Mouse (Mus musculus) liver (tissue): ENCODE results near the gene Cmpk1.
A peak's percentile ranks its signal among the peaks of the same experiment; 100 is the strongest.
"Not testable (repeated sequence)": the region's sequence is repeated elsewhere in the genome, so short reads cannot be mapped to it uniquely, and the experiment has no call there.

ENCODE experiments used
- DNase-seq: peaks from one replicate; pipeline ENCODE4 v3.0.0-alpha.2; 2020; ENCODE audit warnings: mixed read lengths

The Cmpk1 gene

DNA sequence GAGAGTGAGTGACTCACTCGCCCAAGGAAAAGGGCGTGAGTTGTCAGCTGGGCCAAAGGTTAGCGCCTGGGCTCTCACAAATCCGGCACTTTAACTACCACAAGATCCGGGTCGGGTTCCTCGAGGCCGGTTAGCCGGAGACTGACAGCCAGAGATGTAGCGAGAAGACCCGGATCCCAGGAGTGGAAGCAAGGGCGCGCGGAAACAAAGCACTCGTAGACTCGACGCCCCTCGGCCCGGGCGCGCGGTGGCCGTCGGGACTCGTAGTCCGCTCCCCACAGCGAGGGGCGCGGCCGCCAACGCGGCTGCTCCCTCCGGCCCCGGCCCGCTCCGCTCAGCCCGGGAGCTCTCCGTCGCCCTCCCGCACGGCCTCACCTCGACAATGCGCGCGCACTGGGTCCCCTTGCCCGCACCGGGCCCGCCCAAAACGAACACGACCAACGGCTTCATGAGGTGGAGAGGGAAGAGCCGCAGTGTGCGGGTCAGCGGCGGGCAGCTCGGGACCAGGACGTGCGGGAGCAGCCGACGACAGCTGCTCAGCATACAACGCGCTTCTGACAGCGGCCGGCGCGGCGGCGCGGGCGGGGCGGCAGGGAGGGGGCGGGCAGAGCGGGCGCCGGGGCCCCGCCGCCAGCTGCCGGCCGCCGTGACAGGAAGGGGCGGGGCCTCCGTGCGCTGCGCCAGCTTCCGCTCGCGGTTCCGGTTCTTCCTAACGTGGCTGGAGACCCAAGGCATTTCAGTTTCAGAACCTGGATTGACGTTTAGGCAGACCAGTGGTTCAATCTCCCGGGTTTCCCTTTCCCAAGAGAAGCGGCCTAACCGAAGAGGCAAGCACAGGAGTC, at the start of gene Cmpk1:
Cmpk1 (minus strand) TSS at position 651 of the 842 bp plus-strand sequence.
- peak; percentile 89 for DNase-seq

- DNase-seq, result no peak
Observed at GRCm38 (mm10) chr4:115035043-115035442, 48.0 kb upstream of the Cmpk1 start.

DNA sequence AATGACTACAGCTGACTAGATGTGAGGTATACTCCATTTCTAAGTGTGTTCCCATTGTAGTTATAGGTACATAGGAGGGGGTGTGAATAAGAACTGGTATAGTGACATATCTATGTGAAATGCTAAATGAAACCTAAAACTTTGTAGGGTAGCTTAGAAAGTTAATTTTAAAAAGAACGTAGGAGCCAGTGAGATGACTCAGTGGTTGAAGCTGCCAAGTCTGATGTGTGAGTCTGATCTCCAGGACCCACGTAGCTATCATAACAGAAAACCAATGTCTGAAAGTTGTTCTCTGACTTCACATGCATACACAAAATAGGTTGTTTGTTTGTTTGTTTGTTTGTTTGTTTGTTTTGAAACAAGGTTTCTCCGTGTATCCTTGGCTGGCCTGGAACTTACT, 33.0 kb upstream of the Cmpk1 start:
- DNase-seq, result no peak

DNA sequence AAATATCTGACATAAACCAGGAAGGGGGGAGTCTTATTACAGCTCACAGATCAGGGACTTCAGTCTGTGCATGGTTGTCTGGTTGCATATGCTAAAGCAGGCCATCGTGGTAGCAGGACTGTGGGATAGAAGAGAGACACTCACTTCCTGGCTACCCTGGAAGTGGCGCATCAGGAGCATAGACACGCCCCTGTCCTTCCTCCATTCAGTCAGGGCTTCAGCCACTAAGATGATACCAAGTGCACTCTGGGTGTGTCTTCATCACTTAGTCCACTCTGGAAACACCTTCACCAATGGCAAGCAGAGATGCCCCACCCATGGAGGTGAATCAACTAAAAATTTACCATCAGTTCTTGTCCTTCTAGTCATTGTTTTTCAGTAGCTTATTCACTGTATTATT, 27.2 kb upstream of the Cmpk1 start:
- no peak for DNase-seq

- peak; percentile 16 for DNase-seq
Observed at GRCm38 (mm10) chr4:115000429-115000795, 13.4 kb upstream of the Cmpk1 start.

DNA sequence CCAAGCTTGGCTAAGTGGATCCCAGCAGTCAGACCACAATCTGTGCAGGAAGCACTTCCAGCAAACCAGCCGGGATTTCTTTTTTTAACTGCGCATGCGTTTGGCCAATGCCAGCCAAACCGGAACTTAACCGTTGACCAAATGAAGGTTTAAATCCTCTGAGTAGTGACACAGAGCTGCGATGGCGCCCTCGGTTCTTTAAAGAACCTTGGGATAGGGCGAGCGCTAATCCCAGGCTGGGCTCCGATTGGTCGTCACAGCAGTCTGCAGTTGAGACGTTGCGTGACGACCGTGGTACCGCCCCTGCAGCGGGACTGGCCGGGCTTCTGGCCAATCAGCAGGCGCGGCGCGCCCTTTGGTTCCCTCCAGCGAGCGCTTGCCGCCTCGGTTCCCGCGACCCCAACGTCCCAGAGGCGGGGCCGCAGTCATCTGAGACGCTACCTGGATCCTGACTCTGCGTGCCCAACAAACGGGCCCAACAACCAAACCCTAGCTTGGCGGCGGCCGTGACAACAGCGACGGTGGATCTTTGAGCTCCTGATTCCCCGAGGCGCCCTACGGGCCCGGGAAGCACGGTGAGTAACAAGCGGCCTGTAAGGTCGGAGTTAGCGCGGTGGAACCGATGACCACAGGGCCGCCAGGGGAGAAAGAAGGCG, 12.9 kb upstream of the Cmpk1 start, which contains the start of gene Stil:
Stil (plus strand) TSS at position 387 of the 656 bp plus-strand sequence.
- peak; percentile 99 for DNase-seq

DNA sequence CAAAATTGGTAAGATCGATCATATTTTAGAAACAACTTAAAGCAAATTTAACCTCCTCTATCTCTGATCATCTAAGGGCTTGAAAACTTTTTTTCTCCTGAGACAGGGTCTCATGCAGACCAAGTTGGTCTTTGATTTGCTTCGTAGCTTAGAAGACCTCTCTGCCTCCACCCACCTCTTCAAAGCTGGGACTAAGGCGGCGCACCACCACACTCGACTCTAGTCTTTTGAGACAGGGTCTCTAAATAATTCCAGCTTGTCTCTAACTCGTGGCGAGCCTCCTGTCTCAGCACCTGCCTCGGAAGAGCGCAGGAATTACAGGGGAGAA, 12.4 kb upstream of the Cmpk1 start:
- DNase-seq, result no peak

DNA sequence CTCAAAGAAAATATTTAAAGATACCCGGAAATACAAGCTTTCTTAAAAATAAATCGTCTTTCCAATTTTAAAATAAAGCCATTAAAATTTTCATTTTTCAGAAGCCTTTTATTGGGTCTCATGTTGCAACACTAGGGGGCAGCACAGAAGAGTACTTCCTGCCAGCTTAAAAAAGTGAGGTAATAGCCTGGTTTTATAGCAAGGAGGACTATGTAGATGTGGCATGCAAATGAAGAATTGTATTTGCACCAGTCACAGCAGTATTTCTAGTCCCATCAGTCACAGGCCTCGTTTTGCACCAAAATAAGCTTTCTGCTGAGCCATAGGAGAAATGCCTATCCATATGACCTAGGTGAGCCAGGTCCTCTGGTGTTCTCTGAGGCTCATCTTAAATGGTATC, 10.0 kb upstream of the Cmpk1 start:
- peak; percentile 61 for DNase-seq

GRCm38 (mm10) chr4:114994218-114994617, 7.2 kb upstream of the Cmpk1 start:
- no peak for DNase-seq

DNA sequence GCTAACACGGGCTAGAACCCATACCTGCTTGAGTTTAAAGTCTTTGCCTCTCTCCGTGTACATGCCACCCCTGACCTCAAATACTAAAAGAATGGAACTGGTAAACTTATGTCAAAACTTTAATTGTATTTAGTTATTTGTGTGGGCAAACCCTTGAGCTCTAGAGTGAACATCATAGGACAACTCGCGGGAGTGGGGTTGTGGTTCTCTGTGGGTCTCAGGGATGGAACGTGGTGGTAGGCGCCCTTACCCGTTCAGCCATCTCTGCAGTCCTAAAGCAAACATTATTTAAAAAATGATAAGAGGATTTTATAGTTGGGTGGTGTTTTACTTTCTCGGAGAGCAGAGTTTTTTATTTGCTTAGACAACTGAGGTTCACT, 840 bp downstream of the Cmpk1 start:
- DNase-seq, result no peak

GRCm38 (mm10) chr4:114983020-114983419, 4.0 kb downstream of the Cmpk1 start:
- DNase-seq, result no peak

GRCm38 (mm10) chr4:114982619-114983018, 4.4 kb downstream of the Cmpk1 start:
- no peak for DNase-seq

DNA sequence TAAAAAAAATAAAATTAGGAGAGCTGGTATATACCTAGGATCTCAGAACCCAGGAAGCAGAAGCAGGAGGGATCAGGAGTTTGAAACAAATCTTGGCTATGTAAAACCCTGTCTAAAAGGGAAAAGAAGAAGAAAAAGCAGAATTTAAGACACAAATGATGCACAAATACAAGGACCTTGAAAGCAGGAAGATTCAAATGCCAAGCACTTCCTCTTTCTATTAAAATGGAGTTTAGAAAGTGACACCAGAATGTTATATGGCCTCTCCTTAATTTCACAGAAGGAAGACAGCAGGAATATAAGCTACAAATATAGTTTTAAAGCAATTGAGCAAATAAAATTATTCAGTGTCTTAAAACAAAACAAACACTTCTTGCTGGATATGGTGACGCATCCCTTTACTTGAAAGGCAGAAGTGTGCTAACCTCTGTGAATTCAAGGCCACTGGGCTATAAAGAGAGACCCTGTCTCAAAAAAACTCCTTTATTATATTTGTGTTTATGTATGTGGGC, 13.8 kb downstream of the Cmpk1 start:
- DNase-seq, result no peak

DNA sequence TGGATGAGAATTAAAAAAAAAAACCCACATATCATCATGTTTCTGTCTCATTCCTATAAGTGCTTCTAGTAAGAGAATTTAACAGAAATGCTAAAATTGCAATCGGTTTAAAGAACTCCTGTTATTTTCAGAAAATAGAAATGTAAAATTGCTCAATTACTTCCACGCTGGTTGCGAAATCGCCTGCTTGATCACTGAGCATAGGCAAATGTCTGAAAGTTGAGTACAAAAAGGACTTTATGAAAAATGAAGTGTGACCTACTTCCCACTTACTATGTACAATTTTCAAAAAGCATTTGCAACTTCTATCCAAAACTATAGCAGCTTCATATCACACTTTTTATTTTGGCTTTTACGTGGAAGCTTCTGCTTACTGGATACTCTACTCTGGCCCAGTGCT, 16.3 kb downstream of the Cmpk1 start:
- DNase-seq, result no peak

DNA sequence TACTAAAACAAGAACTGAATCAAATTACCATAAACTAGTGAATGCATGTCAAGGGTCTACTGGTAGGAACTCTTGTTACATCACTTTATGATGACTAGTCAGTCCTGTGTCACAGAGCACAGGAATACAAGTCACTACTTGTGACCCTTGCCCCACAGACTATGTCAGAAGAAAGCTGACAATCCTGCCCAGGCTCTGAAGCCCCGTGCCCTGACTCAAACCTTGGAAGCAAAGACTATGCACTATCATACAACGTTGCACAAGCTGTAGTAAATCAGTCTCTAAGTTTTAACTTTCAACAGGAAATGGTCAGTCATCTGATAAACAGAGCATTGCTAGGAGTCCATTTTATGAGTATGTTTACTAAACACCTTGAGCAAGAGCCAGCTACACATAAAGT, 26.2 kb downstream of the Cmpk1 start:
- not testable (repeated sequence) for DNase-seq

DNA sequence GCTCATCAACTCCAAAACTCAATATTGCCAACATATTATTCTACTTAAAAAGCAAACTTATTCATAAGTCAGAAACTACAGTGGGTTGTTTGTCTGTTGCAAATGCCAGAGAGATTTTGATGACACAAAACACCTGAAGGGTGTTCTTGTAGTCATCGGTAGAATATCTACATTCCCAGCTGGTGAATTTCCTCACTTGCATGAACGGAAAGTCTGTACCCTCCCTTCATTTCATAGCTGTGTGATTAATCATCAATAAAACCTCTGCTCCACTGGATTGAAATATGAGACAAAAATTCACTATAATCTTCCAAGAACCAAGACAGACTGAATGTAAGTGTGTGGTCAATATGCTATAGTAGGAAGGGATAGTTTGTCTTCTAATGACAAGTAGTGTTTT, 27.5 kb downstream of the Cmpk1 start:
- DNase-seq, result no peak

GRCm38 (mm10) chr4:114958786-114959185, 28.3 kb downstream of the Cmpk1 start:
- no peak for DNase-seq

- DNase-seq, result no peak
Observed at GRCm38 (mm10) chr4:114958231-114958630, 28.8 kb downstream of the Cmpk1 start.

DNA sequence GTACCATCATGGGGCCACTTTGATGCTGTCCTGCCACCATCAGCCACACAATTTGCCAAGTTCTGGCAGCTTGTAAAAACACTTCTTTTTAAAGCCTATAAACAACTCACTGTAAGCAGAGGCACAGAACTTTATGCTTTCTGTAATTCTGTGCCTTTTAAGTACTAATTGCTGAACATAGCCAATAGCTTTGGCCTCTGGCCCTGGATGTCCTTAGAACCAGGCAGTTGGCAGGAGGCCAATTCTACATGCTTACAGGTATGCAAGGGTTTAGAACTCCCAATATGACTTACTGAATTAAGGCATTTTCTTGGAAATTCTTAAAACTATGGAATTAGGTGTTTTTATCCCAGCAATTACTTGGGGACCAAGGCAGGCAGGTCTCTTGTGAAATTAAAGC, 29.6 kb downstream of the Cmpk1 start:
- no peak for DNase-seq

- no peak for DNase-seq
Observed at GRCm38 (mm10) chr4:114953172-114953571, 33.9 kb downstream of the Cmpk1 start.

DNA sequence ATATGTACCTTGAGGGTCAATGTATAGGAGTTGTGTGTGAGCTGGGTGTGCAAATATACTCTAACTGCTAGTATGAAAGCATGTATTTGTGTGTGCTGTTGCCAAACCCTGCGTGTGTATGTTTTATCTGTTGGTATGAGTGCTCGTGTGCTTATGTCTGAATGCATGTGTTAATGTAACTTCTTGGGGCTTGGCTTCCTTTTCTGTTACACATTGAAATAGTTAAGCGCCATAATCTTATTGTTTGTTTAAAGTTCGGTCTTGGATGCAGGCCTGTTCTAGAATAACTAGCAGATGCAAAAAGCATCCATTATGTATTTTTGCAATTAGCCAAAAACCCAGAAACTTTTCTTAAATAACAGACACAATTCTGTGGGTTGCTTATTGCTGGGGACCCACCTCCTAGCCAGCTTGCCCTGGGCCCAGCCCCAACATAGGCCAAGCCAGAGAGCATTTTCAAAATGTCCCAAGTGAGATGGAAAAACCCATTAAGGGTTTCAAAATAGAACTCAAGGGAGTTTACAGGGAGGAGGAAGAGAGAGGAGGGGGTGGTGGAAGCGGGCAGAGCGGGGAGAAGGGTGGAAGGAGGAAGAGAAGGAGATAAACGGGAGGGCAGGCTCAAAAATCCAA, 39.1 kb downstream of the Cmpk1 start:
- DNase-seq, result no peak

DNA sequence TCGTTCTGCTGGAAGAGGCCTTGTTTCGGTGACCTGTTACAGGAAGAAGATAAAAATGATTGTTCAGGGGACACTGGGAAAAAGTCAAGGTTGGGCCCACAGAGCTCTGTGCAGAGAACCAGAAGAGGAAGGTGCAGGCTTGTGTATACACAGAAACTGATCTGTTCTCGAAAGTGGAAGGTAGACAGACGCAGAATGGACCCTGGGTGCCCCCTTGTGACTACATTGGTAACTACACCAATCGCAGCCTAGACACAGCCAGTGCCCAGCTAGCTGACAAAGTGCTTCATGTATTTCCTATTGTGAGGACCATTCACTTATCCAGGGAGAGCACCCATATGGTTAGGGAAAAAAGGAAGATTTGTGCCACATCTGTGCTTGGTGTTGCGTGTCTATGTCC, 39.6 kb downstream of the Cmpk1 start:
- peak; percentile 61 for DNase-seq

- DNase-seq, result no peak
Observed at GRCm38 (mm10) chr4:114946416-114946815, 40.6 kb downstream of the Cmpk1 start.

- no peak for DNase-seq
Observed at GRCm38 (mm10) chr4:114945021-114945420, 42.0 kb downstream of the Cmpk1 start.
